Mouse (Mus musculus) G1E (cell line): Measurements from ENCODE around the gene Tedc2.

ENCODE experiments used
- CTCF ChIP-seq: IDR thresholded peaks from 2 replicates; pipeline ENCODE4 v1.5.1; 2012; ENCODE audit warnings: low read depth, low read length, inconsistent platforms, mixed read lengths
- GATA1 ChIP-seq: IDR thresholded peaks from 2 replicates; pipeline ENCODE4 v1.6.1; 2012; ENCODE audit warnings: borderline replicate concordance, low read length, inconsistent platforms, mixed read lengths
- GATA2 ChIP-seq: IDR thresholded peaks from 2 replicates; pipeline ENCODE4 v1.6.1; 2012; ENCODE audit warnings: low read depth, low read length, inconsistent platforms, borderline replicate concordance
- POLR2AphosphoS5 ChIP-seq: IDR thresholded peaks from 2 replicates; pipeline ENCODE4 v1.6.1; 2012; ENCODE audit warnings: low read depth, low read length, inconsistent platforms; ENCODE audit not compliant: insufficient replicate concordance
- TAL1 ChIP-seq: conservative IDR thresholded peaks from 2 replicates; pipeline ENCODE4 v1.6.1; 2012; ENCODE audit warnings: low read depth, low read length, inconsistent platforms, mixed read lengths

DNA sequence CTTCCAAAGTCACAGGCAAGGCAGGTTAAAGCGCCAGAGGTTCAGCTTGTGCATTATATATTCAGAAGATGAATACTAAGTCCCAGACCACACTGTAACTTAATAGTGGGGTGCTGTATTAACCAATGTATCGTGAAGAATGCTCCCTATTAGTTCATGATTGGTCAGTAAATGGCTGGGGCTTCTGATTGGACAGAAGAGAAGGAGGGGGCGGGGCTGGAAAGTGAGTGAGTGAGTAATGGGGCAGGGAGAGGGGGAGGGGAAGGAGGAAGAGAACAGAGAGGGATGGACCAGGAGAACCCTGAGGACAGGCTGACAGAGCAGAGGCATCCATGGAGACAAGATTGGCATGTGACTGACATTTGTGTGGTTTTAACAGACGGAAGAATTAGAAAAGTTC is 3.8 kb downstream of the Tedc2 start:
- no peak for TF ChIP-seq CTCF
- TF ChIP-seq GATA1: no peak
- no peak for TF ChIP-seq POLR2AphosphoS5
- TF ChIP-seq TAL1: no peak
- no peak for TF ChIP-seq GATA2
